Mouse (Mus musculus) gastrocnemius, postnatal 25 days (tissue): Measurements from ENCODE around the gene Slc15a1. TPM values are rescaled to one million over a fixed set of nuclear protein-coding genes. Genes with fewer than 3 reads are reported as not detected.

Experiments used
- DNase-seq: peaks from one replicate; pipeline ENCODE4 v3.0.0; 2022
- long read RNA-seq, 2 experiments: library from polyadenylated mRNA; stranded (forward); transcript quantifications; one replicate each; pipeline ENCODE4 v2.0.0; 2021
- total RNA-seq, 2 experiments: library from RNA; stranded (reverse); gene quantifications; 1 replicate in 1 of 2; 2 replicates in 1 of 2; pipeline ENCODE4 v1.2.3; 2021

Gene Slc15a1
- not detected for total RNA-seq
- long read RNA-seq, experiment 1 = 0 reads
- long read RNA-seq, experiment 2 = 0 reads

- no peak for DNase-seq
These were observed at the start of gene Slc15a1 for GRCm38 (mm10) chr14:121504781-121505484. Slc15a1 (minus strand) TSS chr14:121505252.

GRCm38 (mm10) chr14:121553785-121554184 lies 48.7 kb upstream of the Slc15a1 start:
- DNase-seq = no peak

- DNase-seq = no peak
These were observed 47.5 kb upstream of the Slc15a1 start for GRCm38 (mm10) chr14:121552586-121552985.

GRCm38 (mm10) chr14:121549834-121550233 lies 44.8 kb upstream of the Slc15a1 start:
- no peak for DNase-seq

- no peak for DNase-seq
These were observed 42.7 kb upstream of the Slc15a1 start for GRCm38 (mm10) chr14:121547745-121548144.

- no peak for DNase-seq
These were observed 41.6 kb upstream of the Slc15a1 start for GRCm38 (mm10) chr14:121546621-121547020.

- no peak for DNase-seq
These were observed 40.7 kb upstream of the Slc15a1 start for GRCm38 (mm10) chr14:121545551-121546331.

GRCm38 (mm10) chr14:121541262-121541661 lies 36.2 kb upstream of the Slc15a1 start:
- DNase-seq = no peak

- no peak for DNase-seq
These were observed 29.4 kb upstream of the Slc15a1 start for GRCm38 (mm10) chr14:121534501-121534900.

- no peak for DNase-seq
These were observed 25.8 kb upstream of the Slc15a1 start for GRCm38 (mm10) chr14:121530853-121531252.

- no peak for DNase-seq
These were observed 22.8 kb upstream of the Slc15a1 start for GRCm38 (mm10) chr14:121527883-121528282.

GRCm38 (mm10) chr14:121527201-121527600 lies 22.1 kb upstream of the Slc15a1 start:
- DNase-seq = no peak

- no peak for DNase-seq
These were observed 16.7 kb upstream of the Slc15a1 start for GRCm38 (mm10) chr14:121521709-121522108.

GRCm38 (mm10) chr14:121516881-121517280 lies 11.8 kb upstream of the Slc15a1 start:
- DNase-seq = no peak

GRCm38 (mm10) chr14:121508929-121509328 lies 3.9 kb upstream of the Slc15a1 start:
- no peak for DNase-seq

- no peak for DNase-seq
These were observed 1.3 kb upstream of the Slc15a1 start for GRCm38 (mm10) chr14:121506336-121506735.

- no peak for DNase-seq
These were observed 421 bp upstream of the Slc15a1 start for GRCm38 (mm10) chr14:121505485-121505860.

GRCm38 (mm10) chr14:121500577-121500976 lies 4.5 kb downstream of the Slc15a1 start:
- no peak for DNase-seq

- no peak for DNase-seq
These were observed 5.3 kb downstream of the Slc15a1 start for GRCm38 (mm10) chr14:121499769-121500168.

- DNase-seq = no peak
These were observed 7.3 kb downstream of the Slc15a1 start for GRCm38 (mm10) chr14:121497800-121498199.

GRCm38 (mm10) chr14:121495741-121496140 lies 9.3 kb downstream of the Slc15a1 start:
- no peak for DNase-seq

GRCm38 (mm10) chr14:121495120-121495519 lies 9.9 kb downstream of the Slc15a1 start:
- no peak for DNase-seq

- DNase-seq = no peak
These were observed 10.8 kb downstream of the Slc15a1 start for GRCm38 (mm10) chr14:121494238-121494637.

- DNase-seq = no peak
These were observed 11.3 kb downstream of the Slc15a1 start for GRCm38 (mm10) chr14:121493712-121494111.
